Mouse (Mus musculus) kidney, embryonic 16.5 days (tissue): ENCODE measurements around the gene Mdc1. TPM values are rescaled to one million over a fixed set of nuclear protein-coding genes. Genes with fewer than 3 reads are reported as not detected.
A peak's percentile ranks its signal among the peaks of the same experiment; 100 is the strongest.

Experiments
- ATAC-seq: fragments of 200-750 bp; cut with Nextera tagmentation; 2 replicates; pipeline ENCODE4 v1.8.0; 2017; ENCODE audit warnings: moderate TSS enrichment; ENCODE audit not compliant: low FRiP score, low TSS enrichment
- H3K27ac ChIP-seq: fragments of 300-500 bp; sonication (generic); 2 replicates; pipeline ENCODE4 v1.5.1; 2014; ENCODE audit warnings: low read length
- H3K27me3 ChIP-seq: fragments of 300-500 bp; sonication (generic); 2 replicates; pipeline ENCODE4 v1.6.1; 2014; ENCODE audit warnings: low read length, control low read depth, mixed read lengths; ENCODE audit not compliant: insufficient read depth
- H3K36me3 ChIP-seq: fragments of 300-500 bp; sonication (generic); 2 replicates; pipeline ENCODE4 v1.6.1; 2014; ENCODE audit warnings: low read length, control low read depth, mixed read lengths; ENCODE audit not compliant: insufficient read depth
- H3K4me1 ChIP-seq: fragments of 300-500 bp; sonication (generic); 2 replicates; pipeline ENCODE4 v1.6.1; 2014; ENCODE audit warnings: low read length, control low read depth, mixed read lengths; ENCODE audit not compliant: insufficient read depth
- H3K4me2 ChIP-seq: fragments of 300-500 bp; sonication (generic); replicated peaks from 2 replicates; pipeline ENCODE4 v1.6.1; 2014; ENCODE audit warnings: low read depth, low read length
- H3K4me3 ChIP-seq: fragments of 300-500 bp; sonication (generic); 2 replicates; pipeline ENCODE4 v1.5.1; 2014; ENCODE audit warnings: mild to moderate bottlenecking, low read length
- H3K9ac ChIP-seq: fragments of 300-500 bp; sonication (generic); replicated peaks from 2 replicates; pipeline ENCODE4 v1.6.1; 2014; ENCODE audit warnings: low read length
- H3K9me3 ChIP-seq: fragments of 300-500 bp; sonication (generic); 2 replicates; pipeline ENCODE4 v1.6.1; 2016; ENCODE audit warnings: low read length, control low read depth
- WGBS: fragments of 180-500 bp; shearing (Covaris S2); extraction: QIAGEN DNeasy Blood & Tissue Kit; methylation state at CpG from one replicate; pipeline ENCODE4 v1.1.7; 2014; 5-methylcytosine and 5-hydroxymethylcytosine counted together
- polyA plus RNA-seq: library from polyadenylated mRNA; unstranded; fragments of >200 nt; fragmentation: Nextera tagmentation; extraction: Ambion mirVana; gene quantifications from 2 replicates; pipeline ENCODE4 v1.2.1, GENCODE M21; 2015

Gene Mdc1
- polyA plus RNA-seq, 1 experiment from 2014 or later, result 16.7 TPM

GRCm38 (mm10) chr17:35821439-35822430 lies 19.6 kb upstream of the Mdc1 start, which contains the start of gene Ier3:
Gene Ier3, plus strand, starts transcription at chr17:35821684.
- H3K9ac ChIP-seq, result peak within 1 kb of the TSS; percentile 87
- peak within 1 kb of the TSS; percentile 79 for H3K4me3 ChIP-seq
- peak within 1 kb of the TSS; percentile 94 for H3K4me2 ChIP-seq
- 0 out of 2 replicates have a peak, but pooled peaks cover 7% of the 10 kb centered on the region for H3K36me3 ChIP-seq
- under 1% methylated on average over 62 of the region's 62 CpGs for WGBS
- peak; percentile 41; the same call in 1 of the 2 replicates for ATAC-seq
- H3K4me1 ChIP-seq, result peaks cover 36% of the 10 kb centered on the region
- no peaks in the 10 kb centered on the region for H3K9me3 ChIP-seq
- 0 out of 2 replicates have a peak, but pooled peaks cover 3% of the 10 kb centered on the region for H3K27me3 ChIP-seq
- H3K27ac ChIP-seq, result peak within 1 kb of the TSS; percentile 92

GRCm38 (mm10) chr17:35822564-35822963 lies 18.8 kb upstream of the Mdc1 start:
- 3% methylated on average over 11 of the region's 11 CpGs for WGBS
- Histone ChIP-seq H3K4me1 (peaks cover 30% of the 10 kb centered on the region), H3K27me3 (0 out of 2 replicates have a peak, but pooled peaks cover 3% of the 10 kb centered on the region), H3K27ac (peak overlapping the region; percentile 92), H3K4me2 (peak overlapping the region; percentile 94), H3K9ac (peak overlapping the region; percentile 87), H3K36me3 (peaks cover 15% of the 10 kb centered on the region), H3K9me3 (no peaks in the 10 kb centered on the region), H3K4me3 (peak overlapping the region; percentile 79)
- ATAC-seq, result peak; percentile 16

- H3K27ac ChIP-seq, result peak within 1 kb of the TSS; percentile 92
- ATAC-seq, result peak; percentile 89
- peaks cover 21% of the 10 kb centered on the region for H3K36me3 ChIP-seq
- H3K27me3 ChIP-seq, result 0 out of 2 replicates have a peak, but pooled peaks cover 3% of the 10 kb centered on the region
- H3K4me2 ChIP-seq, result peak within 1 kb of the TSS; percentile 94
- WGBS, result under 1% methylated on average over 46 of the region's 47 CpGs
- peak within 1 kb of the TSS; percentile 87 for H3K9ac ChIP-seq
- H3K4me3 ChIP-seq, result peak within 1 kb of the TSS; percentile 79
- no peaks in the 10 kb centered on the region; the same call in 1 of the 2 replicates for H3K9me3 ChIP-seq
- H3K4me1 ChIP-seq, result peaks cover 28% of the 10 kb centered on the region
These were observed 18.1 kb upstream of the Mdc1 start, which contains the start of gene Flot1 for GRCm38 (mm10) chr17:35822964-35823937. Gene Flot1, plus strand, starts transcription at chr17:35823230.

GRCm38 (mm10) chr17:35824402-35824801 lies 16.9 kb upstream of the Mdc1 start:
- Histone ChIP-seq H3K4me2 (no peak overlapping the region), H3K4me3 (no peak overlapping the region), H3K27me3 (0 out of 2 replicates have a peak, but pooled peaks cover 3% of the 10 kb centered on the region), H3K36me3 (peaks cover 21% of the 10 kb centered on the region), H3K9ac (no peak overlapping the region; the same call in 1 of the 2 replicates), H3K9me3 (no peaks in the 10 kb centered on the region; the same call in 1 of the 2 replicates), H3K27ac (no peak overlapping the region), H3K4me1 (peaks cover 28% of the 10 kb centered on the region)
- WGBS, result 60% methylated on average over 7 of the region's 7 CpGs
- no peak for ATAC-seq

GRCm38 (mm10) chr17:35825109-35825850 lies 16.0 kb upstream of the Mdc1 start:
- H3K9me3 ChIP-seq, result no peaks in the 10 kb centered on the region; the same call in 1 of the 2 replicates
- no peak overlapping the region for H3K4me3 ChIP-seq
- WGBS, result 92% methylated on average over 13 of the region's 13 CpGs
- H3K4me2 ChIP-seq, result no peak overlapping the region
- H3K4me1 ChIP-seq, result peaks cover 35% of the 10 kb centered on the region
- H3K27me3 ChIP-seq, result no peaks in the 10 kb centered on the region
- H3K27ac ChIP-seq, result no peak overlapping the region
- ATAC-seq, result no peak
- H3K9ac ChIP-seq, result no peak overlapping the region
- H3K36me3 ChIP-seq, result peaks cover 21% of the 10 kb centered on the region

GRCm38 (mm10) chr17:35829737-35830136 lies 11.6 kb upstream of the Mdc1 start:
- Histone ChIP-seq H3K4me1 (peaks cover 21% of the 10 kb centered on the region), H3K9ac (peak overlapping the region; percentile 37; the same call in 1 of the 2 replicates), H3K4me3 (no peak overlapping the region), H3K36me3 (peaks cover 47% of the 10 kb centered on the region), H3K27me3 (no peaks in the 10 kb centered on the region), H3K27ac (0 out of 2 replicates have a peak overlapping the region, but pooled peaks have one; percentile 55), H3K9me3 (no peaks in the 10 kb centered on the region; the same call in 1 of the 2 replicates), H3K4me2 (peak overlapping the region; percentile 32; the same call in 1 of the 2 replicates)
- WGBS, result 1% methylated on average over 21 of the region's 21 CpGs
- peak; percentile 71 for ATAC-seq

GRCm38 (mm10) chr17:35832400-35833238 lies 8.7 kb upstream of the Mdc1 start:
- Histone ChIP-seq H3K36me3 (peaks cover 50% of the 10 kb centered on the region), H3K27ac (no peak overlapping the region), H3K9me3 (no peaks in the 10 kb centered on the region; the same call in 1 of the 2 replicates), H3K4me2 (no peak overlapping the region), H3K4me1 (peaks cover 36% of the 10 kb centered on the region), H3K9ac (no peak overlapping the region), H3K4me3 (no peak overlapping the region), H3K27me3 (no peaks in the 10 kb centered on the region)
- WGBS, result 61% methylated on average over 8 of the region's 8 CpGs
- ATAC-seq, result no peak

GRCm38 (mm10) chr17:35833239-35833751 lies 8.0 kb upstream of the Mdc1 start:
- Histone ChIP-seq H3K36me3 (peaks cover 44% of the 10 kb centered on the region), H3K4me1 (peaks cover 36% of the 10 kb centered on the region)

More at GRCm38 (mm10) chr17:35833239-35833751, 8.0 kb upstream of the Mdc1 start:
- no peak overlapping the region for H3K9ac ChIP-seq
- H3K9me3 ChIP-seq, result no peaks in the 10 kb centered on the region
- 28% methylated on average over 5 of the region's 5 CpGs for WGBS
- no peak for ATAC-seq
- no peaks in the 10 kb centered on the region for H3K27me3 ChIP-seq
- H3K27ac ChIP-seq, result no peak overlapping the region
- no peak overlapping the region for H3K4me3 ChIP-seq
- H3K4me2 ChIP-seq, result no peak overlapping the region
